Mouse (Mus musculus) liver, embryonic 14.5 days (tissue): ENCODE measurements around the gene Gas6.

Source experiments
- CTCF ChIP-seq: IDR thresholded peaks from 2 replicates; pipeline ENCODE4 v1.5.1; 2016; ENCODE audit warnings: antibody characterized with exemption, low read depth, control low read depth
- EP300 ChIP-seq: IDR thresholded peaks from 2 replicates; pipeline ENCODE4 v1.6.1; 2016; ENCODE audit warnings: antibody characterized with exemption, low read depth

- TF ChIP-seq CTCF (no peak), EP300 (no peak)
These were observed 58.2 kb downstream of the Gas6 start for GRCm38 (mm10) chr8:13436052-13436451.
